Mouse (Mus musculus) thymus, postnatal 4 days (tissue): ENCODE results near the gene Cul4b.
"Not testable (repeated sequence)": the region's sequence is repeated elsewhere in the genome, so short reads cannot be mapped to it uniquely, and the experiment has no call there.

Source experiments
- DNase-seq: peaks from one replicate; pipeline ENCODE4 v3.0.0; 2021

Cul4b gene

DNA sequence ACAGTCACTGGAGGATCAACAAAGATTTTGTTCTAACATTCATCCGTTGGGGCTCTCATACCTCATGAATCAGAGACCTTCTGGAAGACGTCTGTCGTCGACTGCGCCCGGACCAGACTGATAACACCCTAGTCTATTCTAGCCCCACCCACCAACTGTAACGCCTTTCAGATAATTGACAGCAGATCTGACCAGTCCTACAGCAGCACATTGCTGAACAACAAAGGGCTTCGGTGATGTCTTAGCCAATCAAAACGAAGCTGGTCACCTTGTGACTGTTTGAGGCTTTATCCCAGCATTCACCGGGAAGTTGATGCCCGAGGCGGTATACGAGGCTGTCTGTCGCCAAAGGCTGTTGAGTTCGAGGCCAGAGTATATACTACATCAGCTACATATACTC lies at the start of gene Cul4b:
TSS of gene Cul4b (minus strand) at position 119 of the 400 bp plus-strand sequence.
- no peak for DNase-seq

DNA sequence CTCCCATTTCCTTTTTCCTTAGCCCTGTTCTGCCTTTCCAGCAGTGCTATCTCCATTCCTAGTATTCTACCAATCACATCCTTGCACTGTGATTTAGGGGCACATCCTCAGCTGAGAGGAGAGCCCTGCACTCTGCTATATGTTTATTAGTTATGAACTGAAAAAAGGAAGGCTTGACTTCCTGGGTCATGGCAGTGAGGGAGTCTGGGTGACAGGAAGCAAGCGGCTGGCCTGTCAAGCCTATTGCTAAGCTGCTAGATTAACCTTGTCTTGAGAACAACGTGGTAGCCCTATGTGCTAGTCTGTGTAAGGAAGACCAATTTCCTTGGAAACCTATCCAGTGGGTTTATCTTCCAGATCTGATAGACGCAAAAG lies 25.0 kb upstream of the Cul4b start:
- peak; percentile 27 for DNase-seq

DNA sequence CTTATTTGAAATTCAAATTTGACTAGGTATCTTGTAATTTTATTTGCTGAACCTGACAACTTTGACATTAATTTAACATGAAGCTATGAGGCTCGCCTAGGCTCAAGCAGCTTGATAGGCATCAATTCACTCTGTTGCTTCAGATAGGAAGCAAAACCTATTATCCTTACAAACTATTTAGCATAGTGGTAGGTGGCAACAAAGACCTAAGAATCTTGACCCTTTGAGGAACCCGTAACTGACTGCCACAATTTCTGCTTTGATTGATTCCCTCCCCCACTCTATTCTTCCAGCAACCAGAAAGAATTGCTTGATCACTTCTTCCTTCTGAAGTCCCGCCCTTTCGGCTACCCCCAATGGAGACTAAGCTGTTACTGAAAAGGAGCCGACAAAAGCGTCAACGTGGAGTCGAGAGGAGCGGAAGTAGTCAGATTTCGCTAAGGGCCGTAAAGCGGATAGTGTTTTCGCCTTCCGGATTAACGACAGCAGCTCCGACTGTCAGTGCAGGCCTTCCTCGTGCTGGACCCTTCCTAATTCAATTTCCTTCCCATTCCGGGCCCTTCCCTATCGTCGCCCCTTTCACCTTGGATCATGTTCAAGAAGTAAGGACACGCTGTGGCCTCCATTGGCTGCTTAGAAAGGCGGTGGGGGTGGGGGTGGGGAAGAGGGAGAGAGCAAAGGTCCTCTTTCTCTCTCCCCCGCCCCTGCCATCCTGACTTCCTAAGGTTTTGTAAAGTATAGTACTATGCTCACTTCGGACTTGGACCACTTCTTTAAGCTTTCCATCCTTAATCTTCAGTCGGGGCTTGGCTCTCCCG lies 24.4 kb upstream of the Cul4b start, which contains the start of gene Mcts1:
TSS of gene Mcts1 (plus strand) at position 402 of the 818 bp plus-strand sequence.
- DNase-seq: peak; percentile 62

DNA sequence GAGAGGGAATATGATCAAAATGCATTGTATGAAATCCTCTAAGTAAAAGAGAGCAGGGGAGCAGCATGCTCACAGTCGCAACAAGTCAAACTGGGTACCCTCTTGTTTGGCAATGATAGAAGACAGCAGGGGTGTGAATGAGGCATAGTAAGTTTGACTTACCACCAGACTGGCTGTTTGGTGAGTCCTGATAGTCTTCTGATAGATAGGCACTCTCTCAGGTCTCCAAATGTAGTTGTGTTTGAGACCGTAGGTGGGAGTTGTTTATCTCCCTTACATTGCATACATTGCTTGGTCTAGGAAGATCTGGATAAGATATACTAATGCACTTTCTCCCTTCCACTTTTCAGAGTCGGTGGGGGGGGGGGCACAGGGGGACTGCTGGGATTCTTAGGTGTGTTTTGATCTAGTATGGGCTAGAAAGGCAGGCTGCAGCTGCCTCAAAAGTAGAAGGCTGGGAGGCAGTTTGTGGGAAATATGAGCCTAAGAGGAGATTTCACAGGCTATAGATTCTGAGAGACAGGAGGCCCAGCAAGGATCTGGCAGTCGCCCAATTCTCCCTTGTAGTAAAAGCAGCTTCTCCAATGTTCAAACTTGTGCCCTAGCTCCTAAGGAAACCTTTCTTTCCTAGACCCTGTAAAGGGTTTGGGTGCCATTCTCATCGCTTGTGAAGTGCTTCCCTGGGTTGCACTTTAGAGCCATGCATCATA lies 17.3 kb upstream of the Cul4b start:
- no peak for DNase-seq

DNA sequence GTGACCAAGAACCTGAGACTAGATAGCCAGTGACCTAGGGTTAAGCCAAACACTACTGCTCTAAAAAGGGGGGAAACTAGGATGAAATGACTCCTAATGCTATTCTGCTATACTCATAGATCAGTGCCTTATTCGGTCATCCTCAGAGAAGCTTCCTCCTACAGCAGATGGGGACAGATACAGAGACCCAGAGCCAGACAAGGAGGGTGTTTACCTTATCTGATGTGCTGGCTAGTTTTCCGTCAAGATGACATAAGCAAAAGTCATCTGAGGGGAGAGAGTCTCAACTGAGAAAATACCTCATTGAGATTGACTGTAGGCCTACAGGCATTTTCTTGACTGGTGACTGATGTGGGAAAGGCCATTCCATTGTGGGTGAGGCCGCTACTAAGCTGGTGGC lies 15.8 kb upstream of the Cul4b start:
- no peak for DNase-seq

DNA sequence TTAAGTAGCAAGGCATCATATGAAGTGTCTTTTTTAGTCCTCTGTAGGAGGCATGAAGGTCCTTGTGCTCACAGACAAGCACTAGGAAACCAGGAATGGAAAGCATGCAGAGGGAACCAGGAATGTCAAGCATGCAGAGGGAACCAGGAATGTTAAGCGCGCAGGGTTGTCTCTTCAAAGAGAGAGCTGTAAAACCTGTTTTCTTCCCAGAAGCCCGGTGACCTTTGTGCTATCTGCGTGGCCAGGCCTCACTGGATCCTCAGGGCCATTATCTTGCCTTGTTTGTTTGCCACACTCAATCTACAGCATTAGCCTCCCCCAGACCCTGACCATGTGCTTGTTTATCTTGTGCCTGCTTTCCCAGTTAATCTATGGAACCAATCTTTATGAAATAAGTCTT lies 13.8 kb upstream of the Cul4b start:
- no peak for DNase-seq

DNA sequence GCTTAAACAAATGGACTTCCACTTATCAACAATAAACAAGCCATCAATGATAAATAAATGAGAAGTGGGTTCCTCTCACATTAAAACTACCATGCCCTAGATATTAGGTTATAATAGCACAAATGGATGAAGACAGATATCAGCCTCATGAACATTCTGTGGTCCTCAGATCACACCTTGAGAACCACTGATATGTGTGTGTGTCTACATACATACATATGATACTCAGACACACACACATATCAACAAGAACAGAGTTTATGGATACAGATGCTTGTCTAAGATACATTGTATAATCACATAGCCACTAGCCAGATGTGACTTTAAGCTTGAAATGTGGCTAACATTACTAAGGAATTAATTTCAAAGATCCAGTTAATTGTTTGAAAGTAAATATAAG lies 7.3 kb upstream of the Cul4b start:
- no peak for DNase-seq

DNA sequence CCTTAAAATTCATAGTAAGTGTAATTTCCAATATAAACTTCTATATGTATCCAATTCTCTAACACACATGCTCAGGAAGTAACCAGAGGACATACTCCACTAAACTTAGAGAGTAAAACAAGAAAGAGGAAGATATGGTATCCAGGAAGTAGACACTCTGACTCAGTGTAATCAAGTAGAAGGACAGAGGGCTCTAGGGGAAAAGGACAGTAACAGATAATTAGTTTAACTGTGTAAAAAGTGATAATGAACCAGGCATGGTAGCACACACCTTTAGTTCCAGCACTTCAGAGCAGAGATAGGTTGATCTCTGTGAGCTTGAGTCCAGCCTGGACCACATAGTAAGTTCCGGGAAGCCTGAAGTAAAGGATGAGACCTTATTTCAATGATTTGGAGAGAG lies 5.1 kb upstream of the Cul4b start:
- no peak for DNase-seq

DNA sequence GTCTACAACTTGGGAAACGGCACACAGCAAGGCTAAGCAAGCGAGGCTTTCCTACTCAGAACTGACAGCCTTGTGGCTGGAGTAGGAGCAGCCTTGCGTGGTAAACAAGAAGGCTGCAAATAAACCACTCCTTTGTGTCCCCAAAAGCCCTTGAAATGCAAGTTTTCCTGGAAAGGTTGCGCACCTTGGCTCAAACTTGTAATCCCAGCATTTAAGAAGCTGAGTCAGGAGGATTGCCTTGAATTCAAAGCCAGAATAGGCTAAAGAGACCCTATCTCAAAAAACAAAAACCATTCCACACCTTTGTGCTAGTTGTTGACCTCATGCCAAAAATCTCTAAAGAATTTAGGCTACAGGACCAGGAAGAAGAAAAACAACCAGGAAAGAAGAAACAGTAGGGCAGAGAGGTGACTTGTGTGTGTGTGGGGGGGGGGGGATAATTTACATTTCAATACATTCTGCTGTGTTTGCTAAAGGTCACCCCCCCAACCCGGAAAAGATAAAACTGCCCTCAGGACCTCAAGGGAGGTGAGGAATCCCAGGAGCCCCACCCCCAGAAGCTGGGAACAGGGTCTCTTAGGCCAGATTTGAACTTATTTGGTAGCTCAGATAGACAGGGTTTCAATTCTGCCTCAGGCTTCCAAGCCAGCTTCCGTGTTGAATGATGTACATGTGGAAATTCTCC lies 9.3 kb downstream of the Cul4b start:
- DNase-seq: no peak

DNA sequence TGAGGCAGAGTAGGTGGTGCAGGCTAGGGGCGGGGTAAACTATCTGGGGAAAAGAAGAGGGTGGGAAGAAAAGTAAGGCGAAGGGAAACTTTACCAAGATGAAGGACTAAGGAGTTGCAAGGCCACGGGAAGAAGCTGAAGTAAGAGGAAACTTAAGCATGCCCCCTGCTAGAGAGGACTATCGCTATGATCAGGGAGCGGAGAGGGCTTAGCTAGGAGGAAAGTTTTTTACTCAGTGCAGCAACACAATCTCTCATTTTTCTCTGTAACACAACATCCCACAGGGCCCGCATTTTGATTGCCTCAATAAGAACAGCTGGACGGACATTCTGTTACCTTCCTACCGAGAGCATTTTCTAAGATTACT lies 10.8 kb downstream of the Cul4b start:
- no peak for DNase-seq

DNA sequence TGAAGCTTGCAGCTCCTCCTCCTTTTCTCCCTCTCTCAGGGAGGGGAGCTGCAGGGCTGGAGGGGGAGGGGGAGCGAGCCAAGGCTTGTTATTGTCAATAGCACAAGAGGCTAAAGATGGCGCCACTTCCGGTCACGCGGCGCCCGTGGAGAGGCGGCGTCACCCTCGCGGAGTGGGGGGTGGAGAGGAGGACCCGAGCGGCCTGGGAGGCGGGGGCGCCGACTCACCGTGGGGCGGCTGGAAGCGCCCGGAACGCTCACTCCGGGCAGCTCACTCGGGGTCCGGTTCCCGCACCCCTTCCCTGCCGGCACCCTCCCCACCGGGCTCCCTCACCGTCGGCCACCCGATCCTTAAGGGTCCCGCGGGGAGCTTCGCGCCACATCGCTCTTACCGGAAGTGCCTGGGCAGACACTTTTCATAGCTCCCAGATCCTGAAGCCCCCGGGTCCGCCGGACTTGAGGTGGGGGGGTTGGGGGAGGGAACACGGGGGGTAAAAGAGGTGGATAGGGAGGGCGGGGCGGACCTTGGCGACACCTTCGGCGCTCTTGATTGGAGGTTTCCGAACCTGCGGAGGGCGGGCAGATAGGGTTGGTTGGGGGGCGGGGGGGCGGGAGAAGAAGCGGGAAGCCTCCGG lies 11.3 kb downstream of the Cul4b start:
- DNase-seq: peak; percentile 84

DNA sequence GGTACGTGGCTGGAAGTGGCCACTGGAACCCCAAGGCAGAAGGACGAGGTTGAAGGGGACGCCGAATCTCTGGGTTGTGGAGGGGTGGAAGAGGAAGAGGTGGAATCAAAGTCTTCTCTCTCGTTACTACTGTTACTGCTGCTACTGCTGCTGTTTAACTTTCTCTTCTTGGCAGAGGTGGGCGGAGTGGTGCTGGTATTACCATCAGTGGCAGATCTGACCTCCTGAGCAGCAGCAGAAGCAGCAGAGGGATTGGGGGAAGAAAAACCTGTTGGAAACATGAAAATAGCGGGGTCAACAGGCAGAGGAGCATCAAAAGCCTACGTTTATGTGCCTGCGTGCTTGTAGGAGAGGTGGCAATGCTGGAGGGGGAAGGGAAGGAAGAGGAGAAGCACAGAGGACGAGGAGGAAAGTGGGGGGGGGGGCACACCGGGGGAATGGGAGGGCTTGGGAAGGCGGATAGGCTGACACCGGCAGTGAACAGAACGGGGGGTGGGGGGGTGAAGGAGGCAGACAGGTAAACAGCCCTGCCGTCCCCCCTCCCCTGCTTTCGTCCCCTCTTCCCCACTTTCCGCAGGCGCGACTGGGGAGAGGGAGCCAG lies 12.0 kb downstream of the Cul4b start:
- peak; percentile 20 for DNase-seq

DNA sequence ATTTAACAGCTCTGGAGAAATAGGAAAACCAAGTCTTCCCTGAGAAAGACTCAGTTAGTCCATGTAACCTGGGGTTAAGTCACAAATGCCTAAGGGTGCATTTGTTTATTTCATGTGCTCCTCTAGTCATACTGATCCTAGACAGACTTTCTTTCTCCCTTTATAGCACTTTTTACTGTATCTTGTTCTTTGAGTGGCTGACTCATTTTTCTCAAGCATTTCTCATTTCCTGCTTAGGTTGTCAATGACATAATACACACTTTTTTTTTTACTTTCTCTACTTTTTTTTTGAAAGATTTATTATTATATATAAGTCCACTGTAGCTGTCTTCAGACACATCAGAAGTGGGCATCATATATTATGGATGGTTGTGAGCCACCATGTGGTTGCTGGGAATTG lies 22.7 kb downstream of the Cul4b start:
- no peak for DNase-seq

DNA sequence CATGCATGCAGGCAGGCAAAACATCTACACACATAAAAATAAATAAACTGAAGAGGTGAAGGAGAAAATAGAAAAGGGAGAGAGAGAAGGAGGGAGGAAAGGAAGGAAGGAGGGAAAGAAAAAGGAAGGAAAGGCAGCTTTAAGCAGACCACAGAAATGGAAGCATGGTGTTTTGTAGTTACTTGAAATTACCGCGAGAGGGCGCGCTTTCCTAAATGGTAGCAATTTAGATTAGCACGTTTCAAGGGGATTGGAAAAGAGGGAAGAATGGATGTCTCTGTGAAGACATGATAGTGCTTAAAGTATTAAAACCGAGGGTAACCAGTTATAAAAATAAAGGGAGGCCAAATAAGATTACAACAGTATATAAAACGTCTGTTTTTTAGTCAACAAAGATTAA lies 61.4 kb downstream of the Cul4b start:
- peak; percentile 56 for DNase-seq

DNA sequence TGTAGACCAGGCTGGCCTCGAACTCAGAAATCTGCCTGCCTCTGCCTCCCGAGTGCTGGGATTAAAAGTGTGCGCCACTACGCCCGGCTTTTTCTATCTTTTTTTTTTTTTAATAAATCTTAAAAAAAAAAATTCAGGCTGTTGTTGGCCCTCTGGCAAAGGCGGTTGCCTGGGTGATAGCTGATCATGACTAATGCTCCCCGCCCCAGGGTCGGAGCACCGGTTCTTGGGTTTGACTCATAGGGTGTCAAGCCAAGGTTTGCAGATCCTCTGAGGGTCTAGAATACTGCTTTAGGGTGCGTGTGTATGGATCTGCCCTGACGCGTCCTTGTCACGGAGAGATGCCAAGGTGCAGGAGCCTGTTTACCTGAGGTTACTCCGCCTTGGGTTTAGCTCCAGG lies 71.2 kb downstream of the Cul4b start:
- DNase-seq: no peak

DNA sequence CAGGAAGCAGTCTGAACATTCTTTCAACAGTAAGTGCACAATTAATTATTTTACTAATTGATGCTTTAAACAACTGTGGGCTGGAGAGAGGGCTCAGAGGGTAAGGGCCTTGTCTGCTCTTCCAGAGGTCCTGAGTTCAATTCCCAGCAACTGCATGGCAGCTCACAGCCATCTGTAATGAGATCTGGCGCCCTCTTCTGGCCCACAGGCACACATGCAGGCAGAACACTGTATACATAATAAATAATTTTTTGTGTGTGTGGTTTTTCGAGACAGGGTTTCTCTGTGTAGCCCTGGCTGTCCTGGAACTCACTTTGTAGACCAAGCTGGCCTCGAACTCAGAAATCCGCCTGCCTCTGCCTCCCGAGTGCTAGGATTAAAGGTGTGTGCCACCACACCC lies 73.8 kb downstream of the Cul4b start:
- DNase-seq: peak; percentile 22

DNA sequence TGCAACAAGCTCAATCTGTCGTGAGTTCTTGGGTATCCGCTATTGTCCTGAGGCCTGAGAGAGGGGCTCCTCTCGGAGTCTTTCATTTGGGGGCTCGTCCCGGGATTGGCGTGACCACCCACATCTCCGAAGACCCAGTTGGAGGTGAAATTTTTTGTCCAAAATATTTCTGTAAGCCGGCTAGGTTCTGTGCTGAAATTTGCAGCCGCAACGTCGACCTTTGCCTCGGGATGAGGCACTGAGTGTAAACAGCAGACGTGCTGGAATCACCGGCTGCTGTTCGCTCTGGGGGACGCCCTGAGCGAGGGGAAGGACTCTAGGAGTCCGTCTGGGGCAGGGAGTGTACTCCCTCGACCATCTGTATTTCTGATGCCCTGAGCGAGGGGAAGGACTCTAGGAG lies 90.5 kb downstream of the Cul4b start:
- not testable (repeated sequence) for DNase-seq
